Mouse (Mus musculus): Measurements from ENCODE around the gene Hk1. TPM values are rescaled to one million over a fixed set of nuclear protein-coding genes. Genes with fewer than 3 reads are reported as not detected.

Gene Hk1
- total and polyA plus RNA-seq, 3 experiments = 192 to 740 (median 441) TPM

- Histone ChIP-seq H3K79me2 (ENCODE audit: control insufficient read depth, insufficient read depth, low read length, poor library complexity) (no peaks in the 10 kb centered on the region), H3K9ac (ENCODE audit: control insufficient read depth, low read depth, low read length, poor library complexity, severe bottlenecking) (no peak overlapping the region), H3K4me3 (ENCODE audit: control insufficient read depth in 1 of 2, insufficient read depth in 1 of 2, low read depth in 2 of 2, low read length in 2 of 2) (no peak overlapping the region), H3K27ac (ENCODE audit: control insufficient read depth, low read depth, low read length) (no peak overlapping the region), H3K36me3 (ENCODE audit: control insufficient read depth in 1 of 2, insufficient read depth in 2 of 2, low read length in 2 of 2) (peaks cover 0 to 6% of the 10 kb centered on the region in 2 experiments; a peak in 2 of 4 replicates), H3K4me1 (ENCODE audit: control insufficient read depth in 1 of 2, insufficient read depth in 2 of 2, low read length in 2 of 2) (peaks cover 0 to 28% of the 10 kb centered on the region in 2 experiments; a peak in 2 of 4 replicates), H3K9me3 (replicated peaks; ENCODE audit: insufficient read depth, low read length) (no peaks in the 10 kb centered on the region), H3K27me3 (ENCODE audit: control insufficient read depth in 1 of 2, insufficient read depth in 2 of 2, low read length in 2 of 2) (no peaks in the 10 kb centered on the region)
- DNase-seq (ENCODE audit: low read depth, low spot score) = no peak
- TF ChIP-seq GATA1 (IDR thresholded peaks at IDR 0.05; ENCODE audit: low read depth, low read length) (no peak), MXI1 (IDR thresholded peaks at IDR 0.05; ENCODE audit: low read depth, low read length) (no peak)
These were observed 158.1 kb downstream of the Hk1 start for GRCm38 (mm10) chr10:62221647-62222046.

GRCm38 (mm10) chr10:62220732-62221514 is 158.8 kb downstream of the Hk1 start:
- Histone ChIP-seq H3K27me3 (ENCODE audit: control insufficient read depth in 1 of 2, insufficient read depth in 2 of 2, low read length in 2 of 2) (no peaks in the 10 kb centered on the region), H3K9me3 (replicated peaks; ENCODE audit: insufficient read depth, low read length) (no peaks in the 10 kb centered on the region), H3K9ac (ENCODE audit: control insufficient read depth, low read depth, low read length, poor library complexity, severe bottlenecking) (no peak overlapping the region), H3K4me1 (ENCODE audit: control insufficient read depth in 1 of 2, insufficient read depth in 2 of 2, low read length in 2 of 2) (peaks cover 3 to 34% of the 10 kb centered on the region in 2 experiments), H3K79me2 (ENCODE audit: control insufficient read depth, insufficient read depth, low read length, poor library complexity) (no peaks in the 10 kb centered on the region), H3K4me3 (ENCODE audit: control insufficient read depth in 1 of 2, insufficient read depth in 1 of 2, low read depth in 2 of 2, low read length in 2 of 2) (no peak overlapping the region), H3K27ac (ENCODE audit: control insufficient read depth, low read depth, low read length) (no peak overlapping the region), H3K36me3 (ENCODE audit: control insufficient read depth in 1 of 2, insufficient read depth in 2 of 2, low read length in 2 of 2) (peaks cover 0 to 10% of the 10 kb centered on the region in 2 experiments; a peak in 2 of 4 replicates)
- TF ChIP-seq CHD1 (IDR thresholded peaks at IDR 0.05; ENCODE audit: low read depth, low read length) (no peak), MAX (IDR thresholded peaks at IDR 0.05; ENCODE audit: low read length) (no peak), E2F4 (IDR thresholded peaks at IDR 0.05; ENCODE audit: borderline replicate concordance, low read depth, low read length) (no peak), NELFE (IDR thresholded peaks at IDR 0.05; ENCODE audit: low read depth, low read length) (no peak)
- no peak for DNase-seq (ENCODE audit: low read depth, low spot score)

Other genes starting within 250 kb of the Hk1 start
- not detected in 2 replicates for gene Neurog3, start 246.8 kb downstream of the Hk1 start, total RNA-seq (2012; rRNA removed)
- gene Neurog3, start 246.8 kb downstream of the Hk1 start, polyA plus RNA-seq (2012; ENCODE audit: insufficient read depth in 1 of 2, insufficient read length in 2 of 2, low read depth in 1 of 2, low replicate concordance in 2 of 2, missing spikeins in 1 of 2) = not detected
- 13.8 and 19.0 TPM in 2 replicates for gene Fam241b, start 236.0 kb downstream of the Hk1 start, total RNA-seq (2012; rRNA removed)
- 10 to 100 TPM in 1 of 2 experiments, not detected in 1; 11.2 TPM for gene Fam241b, start 236.0 kb downstream of the Hk1 start, polyA plus RNA-seq (2012; ENCODE audit: insufficient read depth in 1 of 2, insufficient read length in 2 of 2, low read depth in 1 of 2, low replicate concordance in 2 of 2, missing spikeins in 1 of 2)
- 0.23 and 0.52 TPM in 2 replicates for gene Tspan15, start 148.7 kb downstream of the Hk1 start, total RNA-seq (2012; rRNA removed)
- gene Tspan15, start 148.7 kb downstream of the Hk1 start, polyA plus RNA-seq (2012; ENCODE audit: insufficient read depth in 1 of 2, insufficient read length in 2 of 2, low read depth in 1 of 2, low replicate concordance in 2 of 2, missing spikeins in 1 of 2) = 1 to 10 TPM in 1 of 2 experiments, not detected in 1; 2.2 TPM
- not detected in 2 replicates for gene Tacr2, start 127.5 kb downstream of the Hk1 start, total RNA-seq (2012; rRNA removed)
- gene Tacr2, start 127.5 kb downstream of the Hk1 start, polyA plus RNA-seq (2012; ENCODE audit: insufficient read depth in 1 of 2, insufficient read length in 2 of 2, low read depth in 1 of 2, low replicate concordance in 2 of 2, missing spikeins in 1 of 2) = under 1 TPM in 1 of 2 experiments, not detected in 1; 0.06 TPM
- 0.42 and 0.69 TPM in 2 replicates for gene Hkdc1, start 42.6 kb upstream of the Hk1 start, total RNA-seq (2012; rRNA removed)
- gene Hkdc1, start 42.6 kb upstream of the Hk1 start, polyA plus RNA-seq (2012; ENCODE audit: insufficient read depth in 1 of 2, insufficient read length in 2 of 2, low read depth in 1 of 2, low replicate concordance in 2 of 2, missing spikeins in 1 of 2) = under 1 TPM in 1 of 2 experiments, not detected in 1; 0.38 TPM
- gene 4930507D05Rik, start 69.6 kb upstream of the Hk1 start, total RNA-seq (2012; rRNA removed) = 0.36 and 0.58 TPM in 2 replicates
- under 1 TPM in 1 of 2 experiments, not detected in 1; 0.33 TPM for gene 4930507D05Rik, start 69.6 kb upstream of the Hk1 start, polyA plus RNA-seq (2012; ENCODE audit: insufficient read depth in 1 of 2, insufficient read length in 2 of 2, low read depth in 1 of 2, low replicate concordance in 2 of 2, missing spikeins in 1 of 2)
- gene Supv3l1, start 69.8 kb upstream of the Hk1 start, total RNA-seq (2012; rRNA removed) = 42.3 and 51.8 TPM in 2 replicates
- gene Supv3l1, start 69.8 kb upstream of the Hk1 start, polyA plus RNA-seq (2012; ENCODE audit: insufficient read depth in 1 of 2, insufficient read length in 2 of 2, low read depth in 1 of 2, low replicate concordance in 2 of 2, missing spikeins in 1 of 2) = 10 to 100 TPM in 1 of 2 experiments, not detected in 1; 72.0 TPM
- gene Vps26a, start 106.9 kb upstream of the Hk1 start, total RNA-seq (2012; rRNA removed) = 34.2 and 43.6 TPM in 2 replicates
- 10 to 100 TPM in 1 of 2 experiments, not detected in 1; 64.1 TPM for gene Vps26a, start 106.9 kb upstream of the Hk1 start, polyA plus RNA-seq (2012; ENCODE audit: insufficient read depth in 1 of 2, insufficient read length in 2 of 2, low read depth in 1 of 2, low replicate concordance in 2 of 2, missing spikeins in 1 of 2)
- gene Srgn, start 147.5 kb upstream of the Hk1 start, total RNA-seq (2012; rRNA removed) = 217 and 236 TPM in 2 replicates
- gene Srgn, start 147.5 kb upstream of the Hk1 start, polyA plus RNA-seq (2012; ENCODE audit: insufficient read depth in 1 of 2, insufficient read length in 2 of 2, low read depth in 1 of 2, low replicate concordance in 2 of 2, missing spikeins in 1 of 2) = 100 to 1,000 TPM in 1 of 2 experiments, not detected in 1; 164 TPM
- 17.3 and 17.6 TPM in 2 replicates for gene Kif1bp, start 198.5 kb upstream of the Hk1 start, total RNA-seq (2012; rRNA removed)
- gene Kif1bp, start 198.5 kb upstream of the Hk1 start, polyA plus RNA-seq (2012; ENCODE audit: insufficient read depth in 1 of 2, insufficient read length in 2 of 2, low read depth in 1 of 2, low replicate concordance in 2 of 2, missing spikeins in 1 of 2) = 100 to 1,000 TPM in 1 of 2 experiments, 10 to 100 TPM in 1; 24.7 to 177 TPM
- gene Ddx21, start 222.4 kb upstream of the Hk1 start, total RNA-seq (2012; rRNA removed) = 299 and 313 TPM in 2 replicates
- gene Ddx21, start 222.4 kb upstream of the Hk1 start, polyA plus RNA-seq (2012; ENCODE audit: insufficient read depth in 1 of 2, insufficient read length in 2 of 2, low read depth in 1 of 2, low replicate concordance in 2 of 2, missing spikeins in 1 of 2) = 1,000 to 10,000 TPM in 1 of 2 experiments, 100 to 1,000 TPM in 1; 386 to 2,442 TPM